Mouse (Mus musculus): ENCODE measurements at regions not wholly inside any gene's neighbourhood (a gene's known extent, or its start where the extent isn't known, plus 50 kb on each side); places are given as distances from the start of the nearest gene placed in this dataset.

DNA sequence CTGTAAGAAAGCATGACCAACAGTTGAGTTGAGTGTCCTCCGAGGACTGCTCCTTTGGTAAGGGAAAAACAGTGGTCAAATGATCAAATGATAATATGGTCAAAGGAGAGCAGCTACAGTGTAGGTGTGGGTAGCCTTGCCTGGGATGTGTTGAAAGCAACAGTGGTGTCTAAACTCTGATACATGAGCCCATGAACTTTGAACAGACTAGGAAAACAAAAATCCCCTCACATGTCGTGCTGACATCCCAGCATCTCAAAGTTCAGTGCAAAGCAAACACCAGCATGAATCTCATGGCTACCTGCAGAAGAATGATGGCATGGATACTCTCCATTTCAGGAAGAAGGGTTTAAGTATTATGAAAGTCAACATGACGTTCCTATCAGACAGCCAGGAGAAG, 171.3 kb upstream of the Lpp start:
- no peak for TF ChIP-seq POLR2A (IDR thresholded peaks at IDR 0.05; ENCODE audit: low read depth, low read length)
- TF ChIP-seq CTCF (IDR thresholded peaks at IDR 0.05; ENCODE audit: extremely low read depth, insufficient read depth, insufficient read length, insufficient replicate concordance), result no peak

Measured in spleen, adult 2 months (tissue).